Mouse (Mus musculus) cerebellum, adult 11-12 months (tissue): ENCODE measurements at regions not wholly inside any gene's neighbourhood (a gene's known extent, or its start where the extent isn't known, plus 50 kb on each side); places are given as distances from the start of the nearest gene placed in this dataset.
A peak's percentile ranks its signal among the peaks of the same experiment; 100 is the strongest.
"Not testable (repeated sequence)": the region's sequence is repeated elsewhere in the genome, so short reads cannot be mapped to it uniquely, and the experiment has no call there.

Experiments
- DNase-seq: peaks from one replicate; pipeline ENCODE4 v3.0.0; 2022

DNA sequence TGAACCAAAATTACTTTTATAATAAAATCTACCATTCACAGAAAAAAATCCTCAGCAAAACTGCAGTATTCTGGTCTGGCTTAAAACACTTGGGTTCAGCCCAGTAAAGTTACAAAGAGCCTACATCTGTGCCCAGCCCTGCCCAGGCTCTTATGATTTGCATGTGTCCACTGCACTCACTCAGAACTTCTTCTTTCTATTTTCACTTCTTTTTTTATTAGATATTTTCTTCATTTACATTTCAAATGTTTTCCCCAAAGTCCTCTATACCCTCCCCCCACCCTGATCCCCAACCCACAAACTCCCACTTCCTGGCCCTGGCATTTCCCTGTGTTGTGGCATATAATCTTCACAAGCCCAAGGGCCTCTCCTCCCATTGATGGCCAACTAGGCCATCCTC lies 1442.4 kb upstream of the Tacstd2 start:
- no peak for DNase-seq

DNA sequence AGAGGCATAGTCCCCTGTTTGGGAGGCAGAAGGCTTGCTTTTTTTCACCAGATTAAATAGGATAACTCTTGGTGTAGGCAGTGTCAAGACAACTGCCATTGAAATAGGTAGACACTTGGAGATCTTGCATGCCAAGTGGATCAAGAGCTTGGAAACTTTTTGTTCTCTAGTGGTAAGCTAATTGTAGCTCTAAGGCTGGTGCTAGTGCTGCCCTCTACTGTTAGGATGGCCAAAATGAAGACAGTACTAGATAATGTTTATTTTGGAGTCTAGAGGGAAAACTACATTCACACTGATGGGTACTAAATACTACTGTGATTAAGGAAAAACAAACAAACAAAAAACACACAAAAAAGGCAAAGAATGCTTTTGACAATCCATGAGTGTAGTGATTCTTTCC lies 1428.4 kb upstream of the Tacstd2 start:
- DNase-seq: no peak

- DNase-seq: not testable (repeated sequence)
Measured at GRCm38 (mm10) chr6:68938104-68938503, 1402.5 kb upstream of the Tacstd2 start.

GRCm38 (mm10) chr6:68931860-68932259 lies 1396.3 kb upstream of the Tacstd2 start:
- DNase-seq: not testable (repeated sequence)

DNA sequence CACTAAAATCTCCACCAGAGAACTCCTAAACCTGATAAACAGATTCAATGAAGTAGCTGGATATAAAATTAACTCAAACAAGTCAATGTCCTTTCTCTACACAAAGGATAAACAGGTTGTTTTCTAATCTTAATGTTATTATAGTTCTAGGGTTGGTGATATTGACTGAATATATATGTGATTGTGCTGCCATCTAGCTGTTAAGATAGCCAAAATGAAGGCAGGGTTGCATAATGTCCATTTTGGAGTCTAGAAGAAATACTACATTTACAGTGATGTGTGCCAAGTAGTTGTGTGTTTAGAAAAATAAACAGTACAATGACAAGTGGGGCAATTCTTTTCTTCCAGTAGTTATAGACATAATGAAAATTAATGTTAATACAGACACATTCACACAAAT lies 1379.9 kb upstream of the Tacstd2 start:
- no peak for DNase-seq

- DNase-seq: no peak
Measured at GRCm38 (mm10) chr6:68884130-68884529, 1348.5 kb upstream of the Tacstd2 start.

- not testable (repeated sequence) for DNase-seq
Measured at GRCm38 (mm10) chr6:68852761-68853160, 1317.2 kb upstream of the Tacstd2 start.

GRCm38 (mm10) chr6:68852286-68852685 lies 1316.7 kb upstream of the Tacstd2 start:
- no peak for DNase-seq

DNA sequence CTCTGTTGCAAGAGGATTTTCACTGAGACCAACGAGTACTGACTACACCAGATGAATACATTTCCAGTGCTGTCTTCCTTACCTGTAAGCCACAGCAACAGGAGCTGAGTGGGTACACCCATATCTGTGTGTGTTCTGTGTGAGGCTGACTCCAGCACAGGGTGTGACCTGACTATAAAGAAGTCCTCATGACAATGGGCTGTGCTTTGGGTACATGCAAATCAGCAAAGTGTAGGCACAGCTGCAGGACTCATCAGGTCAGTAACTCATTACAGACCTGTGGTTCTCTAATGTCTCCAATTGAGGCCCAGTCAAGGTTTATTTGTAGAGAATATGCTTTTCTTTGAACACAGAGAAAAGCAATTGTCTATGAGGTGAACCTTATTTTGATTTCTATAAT lies 1299.6 kb upstream of the Tacstd2 start:
- DNase-seq: no peak

DNA sequence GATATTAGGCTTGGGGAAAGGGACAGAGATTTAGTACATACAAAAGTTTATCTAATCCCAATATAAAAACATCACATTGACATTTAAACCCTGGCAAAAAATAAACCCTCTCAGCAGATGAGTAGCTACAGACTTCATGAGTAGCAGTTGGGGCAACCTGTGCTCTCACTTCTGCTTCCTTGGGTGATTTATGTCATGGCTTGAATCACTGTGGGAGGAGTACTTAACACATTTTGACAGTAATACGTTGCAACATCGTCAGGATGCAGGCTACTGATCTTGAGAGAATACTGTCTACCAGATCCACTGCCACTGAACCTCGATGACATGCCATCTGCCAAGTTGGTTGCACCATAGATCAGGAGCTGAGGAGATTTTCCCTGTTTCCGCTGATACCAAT lies 1299.0 kb upstream of the Tacstd2 start:
- no peak for DNase-seq

- DNase-seq: not testable (repeated sequence)
Measured at GRCm38 (mm10) chr6:68828460-68828859, 1292.9 kb upstream of the Tacstd2 start.

DNA sequence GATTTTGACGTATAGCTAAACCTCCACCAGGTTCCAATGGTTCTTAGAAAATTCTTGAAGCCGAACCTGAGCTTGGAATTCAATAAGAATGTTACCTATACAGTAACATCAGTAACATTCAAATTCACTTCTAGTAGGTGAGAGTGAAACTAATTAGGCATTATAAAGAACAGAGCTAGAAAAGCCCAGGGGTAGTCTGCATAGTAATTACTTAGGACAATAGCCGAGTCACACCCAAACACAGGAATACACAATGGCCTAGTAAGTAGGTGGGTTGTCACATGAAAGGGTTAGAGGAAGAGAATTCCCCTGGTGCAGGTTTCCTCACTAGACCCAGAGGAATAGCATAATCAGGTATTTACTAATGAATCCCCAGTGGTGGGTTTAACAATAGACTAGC lies 1277.8 kb upstream of the Tacstd2 start:
- no peak for DNase-seq

DNA sequence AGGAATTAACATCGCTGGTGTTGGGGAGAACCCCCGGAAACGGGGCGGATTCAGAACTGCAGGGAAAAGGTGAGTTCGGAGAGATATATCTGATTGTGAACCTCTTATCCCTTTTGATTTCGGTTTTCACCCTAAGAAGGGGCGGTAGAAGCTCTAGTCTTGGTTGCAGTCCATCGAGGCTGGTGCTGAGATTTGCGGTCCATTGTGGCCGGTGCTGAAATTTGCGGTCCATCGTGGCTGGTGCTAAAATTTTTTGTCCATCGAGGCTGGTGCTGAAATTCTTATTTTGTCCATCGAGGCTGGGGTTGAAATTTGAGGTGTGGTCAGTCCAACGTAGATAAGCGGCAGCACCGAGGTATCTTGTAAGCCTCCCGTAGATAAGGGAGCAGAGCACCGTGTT lies 1263.6 kb upstream of the Tacstd2 start:
- not testable (repeated sequence) for DNase-seq

- DNase-seq: no peak
Measured at GRCm38 (mm10) chr6:68771507-68771906, 1235.9 kb upstream of the Tacstd2 start.

- DNase-seq: no peak
Measured at GRCm38 (mm10) chr6:68750451-68750850, 1214.9 kb upstream of the Tacstd2 start.

GRCm38 (mm10) chr6:68749699-68750098 lies 1214.1 kb upstream of the Tacstd2 start:
- DNase-seq: no peak

DNA sequence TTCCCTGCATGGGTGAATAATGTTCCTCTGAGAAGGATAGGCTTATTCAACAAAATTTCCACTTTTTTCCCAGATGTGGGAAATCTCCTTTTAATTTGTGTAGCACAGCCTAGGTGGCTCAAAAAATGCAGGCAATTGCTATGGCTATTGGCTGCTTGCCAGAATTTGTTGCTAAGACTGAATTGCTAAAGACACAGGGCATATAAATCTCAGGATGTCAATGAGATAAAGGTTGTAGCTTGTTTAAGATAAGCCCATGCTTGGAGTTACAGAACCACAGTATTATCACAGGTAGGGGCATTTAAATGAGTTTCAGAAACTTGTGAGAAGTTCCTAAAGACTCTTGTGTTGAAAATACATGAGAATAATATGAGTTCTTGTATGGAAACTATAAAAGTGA lies 1203.0 kb upstream of the Tacstd2 start:
- DNase-seq: no peak

- no peak for DNase-seq
Measured at GRCm38 (mm10) chr6:68736647-68737046, 1201.1 kb upstream of the Tacstd2 start.

DNA sequence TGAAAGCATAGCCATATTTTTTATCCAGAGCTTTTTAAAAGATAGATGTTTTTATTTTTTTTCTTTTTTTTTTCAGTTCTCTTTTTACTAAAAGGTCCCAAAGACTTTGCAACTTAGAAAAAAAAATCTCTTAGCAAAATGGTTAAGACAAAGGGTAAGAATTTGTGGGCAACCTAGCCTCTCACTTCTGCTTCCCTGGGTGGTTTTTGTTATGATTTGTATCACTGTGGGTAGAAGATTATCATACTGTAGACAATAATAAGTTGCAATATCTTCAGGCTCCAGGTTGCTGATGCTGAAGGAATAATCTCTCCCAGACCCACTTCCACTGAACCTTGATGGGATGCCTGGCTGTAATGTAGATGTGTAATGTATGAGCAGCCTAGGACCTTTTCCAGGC lies 1200.5 kb upstream of the Tacstd2 start:
- DNase-seq: no peak

- not testable (repeated sequence) for DNase-seq
Measured at GRCm38 (mm10) chr6:68711084-68711483, 1175.5 kb upstream of the Tacstd2 start.

DNA sequence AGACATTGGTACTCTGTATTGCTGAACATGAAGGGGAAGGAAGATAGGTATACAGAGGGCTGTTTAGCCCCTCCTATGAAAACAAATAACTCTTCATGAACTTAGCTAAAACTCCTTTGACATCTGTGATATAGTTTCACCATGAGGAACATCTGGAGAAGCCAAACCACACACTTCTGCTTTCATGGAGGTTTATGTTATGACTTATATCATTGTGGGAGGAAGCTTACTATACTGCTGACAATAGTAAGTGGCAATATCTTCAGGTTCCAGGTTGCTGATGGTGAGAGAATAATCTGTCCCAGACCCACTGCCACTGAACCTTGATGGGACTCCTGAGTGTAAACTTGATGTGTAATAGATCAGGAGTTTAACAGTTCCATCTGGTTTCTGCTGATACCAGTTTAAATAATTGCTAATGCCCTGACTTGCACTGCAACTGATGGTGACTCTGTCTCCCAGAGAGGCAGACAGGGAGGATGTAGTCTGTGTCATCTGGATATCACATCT lies 1168.8 kb upstream of the Tacstd2 start:
- DNase-seq: not testable (repeated sequence)

DNA sequence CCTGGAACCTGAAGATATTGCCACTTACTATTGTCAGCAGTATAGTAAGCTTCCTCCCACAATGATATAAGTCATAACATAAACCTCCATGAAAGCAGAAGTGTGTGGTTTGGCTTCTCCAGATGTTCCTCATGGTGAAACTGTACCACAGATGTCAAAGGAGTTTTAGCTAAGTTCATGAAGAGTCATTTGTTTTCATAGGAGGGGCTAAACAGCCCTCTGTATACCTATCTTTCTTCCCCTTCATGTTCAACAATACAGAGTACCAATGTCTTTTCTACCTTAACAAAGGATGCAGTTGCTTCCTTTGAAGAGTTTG lies 1145.2 kb upstream of the Tacstd2 start:
- not testable (repeated sequence) for DNase-seq

GRCm38 (mm10) chr6:68680099-68680791 lies 1144.6 kb upstream of the Tacstd2 start:
- DNase-seq: no peak

- DNase-seq: peak; percentile 1
Measured at GRCm38 (mm10) chr6:68668433-68668832, 1132.8 kb upstream of the Tacstd2 start.

GRCm38 (mm10) chr6:68632309-68632708 lies 1096.7 kb upstream of the Tacstd2 start:
- not testable (repeated sequence) for DNase-seq
